Mouse (Mus musculus) hindbrain, postnatal 0 days (tissue): ENCODE results near the gene Tsen34. TPM values are rescaled to one million over a fixed set of nuclear protein-coding genes. Genes with fewer than 3 reads are reported as not detected.
"Not testable (repeated sequence)": the region's sequence is repeated elsewhere in the genome, so short reads cannot be mapped to it uniquely, and the experiment has no call there.

Experiments
- ATAC-seq: fragments of 200-750 bp; cut with Nextera tagmentation; 2 replicates; pipeline ENCODE4 v1.8.0; 2017; ENCODE audit warnings: mild to moderate bottlenecking, moderate TSS enrichment, moderate library complexity
- DNase-seq: peaks from one replicate; pipeline ENCODE4 v3.0.0-alpha.2; 2015; ENCODE audit warnings: low spot score
- H3K27ac ChIP-seq: fragments of 300-500 bp; sonication (generic); 2 replicates; pipeline ENCODE4 v1.5.1; 2014; ENCODE audit warnings: mild to moderate bottlenecking
- H3K27me3 ChIP-seq: fragments of 300-500 bp; sonication (generic); 2 replicates; pipeline ENCODE4 v1.6.1; 2014; ENCODE audit warnings: low read length, mixed read lengths; ENCODE audit not compliant: insufficient read depth
- H3K36me3 ChIP-seq: fragments of 300-500 bp; sonication (generic); 2 replicates; pipeline ENCODE4 v1.6.1; 2014; ENCODE audit warnings: low read length, mixed read lengths; ENCODE audit not compliant: insufficient read depth
- H3K4me1 ChIP-seq: fragments of 300-500 bp; sonication (generic); 2 replicates; pipeline ENCODE4 v1.6.1; 2014; ENCODE audit warnings: antibody characterized with exemption, low read length, mixed read lengths; ENCODE audit not compliant: insufficient read depth
- H3K4me2 ChIP-seq: fragments of 300-500 bp; sonication (generic); 2 replicates; pipeline ENCODE4 v1.6.1; 2014; ENCODE audit warnings: low read depth, mild to moderate bottlenecking, low read length, moderate library complexity, mixed read lengths
- H3K4me3 ChIP-seq: fragments of 300-500 bp; sonication (generic); 2 replicates; pipeline ENCODE4 v1.5.1; 2014; ENCODE audit warnings: low read length
- H3K9ac ChIP-seq: fragments of 300-500 bp; sonication (generic); replicated peaks from 2 replicates; pipeline ENCODE4 v1.6.1; 2014; ENCODE audit warnings: mild to moderate bottlenecking, low read length, moderate library complexity, mixed read lengths
- H3K9me3 ChIP-seq: fragments of 300-500 bp; sonication (generic); 2 replicates; pipeline ENCODE4 v1.6.1; 2016; ENCODE audit warnings: low read length, mixed read lengths
- CTCF ChIP-seq: IDR thresholded peaks from 2 replicates; pipeline ENCODE4 v1.5.1; 2016; ENCODE audit warnings: antibody characterized with exemption, control low read depth, low read depth
- WGBS: fragments of 180-500 bp; shearing (Covaris S2); extraction: QIAGEN DNeasy Blood & Tissue Kit; methylation state at CpG from one replicate; pipeline ENCODE4 v1.1.7; 2014; 5-methylcytosine and 5-hydroxymethylcytosine counted together
- microRNA-seq, 2 experiments: library from miRNA; unstranded; fragments of <30 nt; microRNA quantifications; one replicate each; pipeline ENCODE4; 2016
- polyA plus RNA-seq: library from polyadenylated mRNA; unstranded; fragments of >200 nt; fragmentation: Nextera tagmentation; extraction: Ambion mirVana; gene quantifications from 2 replicates; pipeline ENCODE4 v1.2.1, GENCODE M21; 2015
- total RNA-seq: library from RNA; depleted of rRNA; stranded (reverse); fragments of >200 nt; gene quantifications from 2 replicates; pipeline ENCODE4 v1.2.3, GENCODE M21; 2014; rRNA removed

Gene Tsen34
- total and polyA plus RNA-seq, 2 experiments from 2014 or later: 254 to 417 TPM

GRCm38 (mm10) chr7:3715249-3715648, 22.6 kb downstream of the Tsen34 start:
- H3K4me3 ChIP-seq: no peak overlapping the region
- DNase-seq (no peak), ATAC-seq (no peak)
- H3K4me2 ChIP-seq: no peak overlapping the region
- no peak for TF ChIP-seq CTCF
- no peaks in the 10 kb centered on the region for H3K36me3 ChIP-seq
- no peak overlapping the region for H3K9ac ChIP-seq
- no peaks in the 10 kb centered on the region for H3K4me1 ChIP-seq
- no peaks in the 10 kb centered on the region for H3K9me3 ChIP-seq
- no peaks in the 10 kb centered on the region for H3K27me3 ChIP-seq
- 69% methylated on average over 1 of the region's 1 CpGs for WGBS
- no peak overlapping the region for H3K27ac ChIP-seq

- not testable (repeated sequence) for DNase-seq
- WGBS: 17% methylated on average over 1 of the region's 3 CpGs
These were observed 27.6 kb downstream of the Tsen34 start, which contains the start of gene Pirb for GRCm38 (mm10) chr7:3720268-3720667. TSS of gene Pirb (minus strand) at chr7:3720391.

GRCm38 (mm10) chr7:3725459-3725858, 32.8 kb downstream of the Tsen34 start:
- not testable (repeated sequence) for H3K4me3 ChIP-seq, H3K4me2 ChIP-seq, H3K4me1 ChIP-seq, H3K27me3 ChIP-seq, DNase-seq, H3K27ac ChIP-seq, H3K36me3 ChIP-seq, H3K9ac ChIP-seq, H3K9me3 ChIP-seq, ATAC-seq

More at GRCm38 (mm10) chr7:3720268-3720667, 27.6 kb downstream of the Tsen34 start, which contains the start of gene Pirb:
- H3K4me1 ChIP-seq, ATAC-seq, H3K4me2 ChIP-seq, H3K9ac ChIP-seq, H3K27ac ChIP-seq, H3K27me3 ChIP-seq, H3K9me3 ChIP-seq, H3K4me3 ChIP-seq, H3K36me3 ChIP-seq: not testable (repeated sequence)

- H3K4me2 ChIP-seq, H3K27ac ChIP-seq, H3K4me1 ChIP-seq, H3K27me3 ChIP-seq, H3K9me3 ChIP-seq, ATAC-seq, H3K36me3 ChIP-seq, H3K4me3 ChIP-seq, DNase-seq, H3K9ac ChIP-seq: not testable (repeated sequence)
- no CpG with 5 or more reads among the region's 1 CpGs for WGBS
These were observed 40.0 kb downstream of the Tsen34 start for GRCm38 (mm10) chr7:3732675-3733074.

Small RNA genes lying within 50 kb of the gene (microRNA-seq; reads per million reads assigned to microRNA genes)
- gene Mir3572: 1.8 to 4.4 reads per million in 2 experiments

Other genes starting within 250 kb of the Tsen34 start
- gene Tarm1, start 190.2 kb upstream of the Tsen34 start, total RNA-seq: not detected in 2 replicates
- 0.10 TPM in 1 of 2 replicates, not detected in the other for gene Tarm1, start 190.2 kb upstream of the Tsen34 start, polyA plus RNA-seq
- gene Oscar, start 76.7 kb upstream of the Tsen34 start, total RNA-seq: 0.50 and 1.1 TPM in 2 replicates
- 0.35 and 0.60 TPM in 2 replicates for gene Oscar, start 76.7 kb upstream of the Tsen34 start, polyA plus RNA-seq
- gene Ndufa3, start 75.5 kb upstream of the Tsen34 start, total RNA-seq: 235 and 572 TPM in 2 replicates
- 664 and 717 TPM in 2 replicates for gene Ndufa3, start 75.5 kb upstream of the Tsen34 start, polyA plus RNA-seq
- 14.2 and 17.3 TPM in 2 replicates for gene Tfpt, start 62.9 kb upstream of the Tsen34 start, total RNA-seq
- 31.4 and 35.9 TPM in 2 replicates for gene Tfpt, start 62.9 kb upstream of the Tsen34 start, polyA plus RNA-seq
- 48.6 and 50.8 TPM in 2 replicates for gene Prpf31, start 62.9 kb upstream of the Tsen34 start, total RNA-seq
- 77.6 and 78.6 TPM in 2 replicates for gene Prpf31, start 62.9 kb upstream of the Tsen34 start, polyA plus RNA-seq
- 23.7 and 26.0 TPM in 2 replicates for gene Cnot3, start 47.6 kb upstream of the Tsen34 start, total RNA-seq
- 26.4 and 29.8 TPM in 2 replicates for gene Cnot3, start 47.6 kb upstream of the Tsen34 start, polyA plus RNA-seq
- gene Leng1, start 27.0 kb upstream of the Tsen34 start, total RNA-seq: 2.2 and 3.6 TPM in 2 replicates
- gene Leng1, start 27.0 kb upstream of the Tsen34 start, polyA plus RNA-seq: 10.9 and 13.2 TPM in 2 replicates
- 3.5 and 4.2 TPM in 2 replicates for gene Tmc4, start 15.3 kb upstream of the Tsen34 start, total RNA-seq
- gene Tmc4, start 15.3 kb upstream of the Tsen34 start, polyA plus RNA-seq: 3.5 and 4.4 TPM in 2 replicates
- 212 and 229 TPM in 2 replicates for gene Mboat7, start 660 bp downstream of the Tsen34 start, total RNA-seq
- gene Mboat7, start 660 bp downstream of the Tsen34 start, polyA plus RNA-seq: 117 and 119 TPM in 2 replicates
- 545 and 569 TPM in 2 replicates for gene Rps9, start 11.1 kb downstream of the Tsen34 start, total RNA-seq
- 743 and 752 TPM in 2 replicates for gene Rps9, start 11.1 kb downstream of the Tsen34 start, polyA plus RNA-seq
- gene Pirb, start 27.5 kb downstream of the Tsen34 start, total RNA-seq: 0.37 TPM in 1 of 2 replicates, not detected in the other
- gene Pirb, start 27.5 kb downstream of the Tsen34 start, polyA plus RNA-seq: 0.39 and 0.47 TPM in 2 replicates
- gene Gm15448, start 132.8 kb downstream of the Tsen34 start, total RNA-seq: not detected in 2 replicates
- not detected in 2 replicates for gene Gm15448, start 132.8 kb downstream of the Tsen34 start, polyA plus RNA-seq
- gene Pira2, start 152.2 kb downstream of the Tsen34 start, total RNA-seq: not detected in 2 replicates
- not detected in 2 replicates for gene Pira2, start 152.2 kb downstream of the Tsen34 start, polyA plus RNA-seq
- gene Gm14548, start 205.3 kb downstream of the Tsen34 start, total RNA-seq: 0.07 TPM in 1 of 2 replicates, not detected in the other
- not detected in 2 replicates for gene Gm14548, start 205.3 kb downstream of the Tsen34 start, polyA plus RNA-seq
- gene Lilra6, start 222.6 kb downstream of the Tsen34 start, total RNA-seq: not detected in 2 replicates
- gene Lilra6, start 222.6 kb downstream of the Tsen34 start, polyA plus RNA-seq: not detected in 2 replicates